Mouse (Mus musculus) cerebellum, postnatal 14 days (tissue): ENCODE measurements around the gene Pkmyt1.

Source experiments
- DNase-seq, 2 experiments: peaks; one replicate each; pipeline ENCODE4 v3.0.0; 2021; ENCODE audit warnings: mixed read lengths in 2 of 2

The Pkmyt1 gene

GRCm38 (mm10) chr17:23722376-23723125 lies 3.6 kb upstream of the Pkmyt1 start, which contains the start of gene 1520401A03Rik:
TSS of gene 1520401A03Rik (minus strand) at chr17:23722783.
- no peak for DNase-seq

GRCm38 (mm10) chr17:23725477-23725876 lies 659 bp upstream of the Pkmyt1 start:
- no peak for DNase-seq

DNA sequence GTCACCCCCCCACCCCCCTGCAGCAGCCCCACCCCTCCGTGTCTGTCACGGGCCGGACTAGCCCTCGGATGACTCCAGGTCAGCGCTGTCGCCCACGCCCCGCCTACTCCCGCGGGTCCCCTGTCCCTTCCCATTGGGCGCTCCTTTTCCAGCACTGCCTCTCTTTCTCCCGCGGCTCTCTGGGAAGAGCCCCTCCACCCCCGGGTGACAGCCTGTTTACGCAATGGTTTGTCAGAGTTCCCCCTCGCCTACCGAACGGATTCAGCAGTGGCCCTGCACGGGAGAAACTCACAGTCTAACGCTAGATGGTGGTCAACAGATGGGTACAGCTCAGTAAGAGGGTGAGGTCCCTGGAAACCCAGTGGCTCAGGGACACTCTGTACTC lies 614 bp downstream of the Pkmyt1 start:
- DNase-seq: peak; percentile 79 to 87

DNA sequence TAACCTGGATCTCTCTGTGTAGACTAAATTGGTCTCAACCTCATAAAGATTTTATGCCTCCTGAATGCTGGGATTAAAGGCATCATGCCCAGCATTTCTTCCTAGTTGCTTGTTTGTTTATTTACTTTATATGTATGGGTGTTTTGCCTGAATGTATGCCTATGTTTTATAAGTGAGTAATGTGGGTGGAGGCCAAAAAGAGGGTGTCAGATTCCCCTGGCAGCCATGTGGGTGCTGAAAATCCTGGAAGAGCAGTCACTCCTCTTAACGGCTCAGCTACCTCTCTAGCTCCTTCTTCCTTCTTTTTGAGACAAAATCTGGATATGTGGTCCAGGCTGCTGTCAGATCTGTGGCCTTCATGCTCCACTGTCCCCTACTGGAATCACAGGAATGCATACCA lies 4.3 kb downstream of the Pkmyt1 start:
- DNase-seq: no peak

GRCm38 (mm10) chr17:23734341-23734740 lies 8.2 kb downstream of the Pkmyt1 start:
- DNase-seq: no peak

GRCm38 (mm10) chr17:23737493-23738445 lies 11.6 kb downstream of the Pkmyt1 start:
- peak in 1 of 2 experiments; percentile 36 for DNase-seq

DNA sequence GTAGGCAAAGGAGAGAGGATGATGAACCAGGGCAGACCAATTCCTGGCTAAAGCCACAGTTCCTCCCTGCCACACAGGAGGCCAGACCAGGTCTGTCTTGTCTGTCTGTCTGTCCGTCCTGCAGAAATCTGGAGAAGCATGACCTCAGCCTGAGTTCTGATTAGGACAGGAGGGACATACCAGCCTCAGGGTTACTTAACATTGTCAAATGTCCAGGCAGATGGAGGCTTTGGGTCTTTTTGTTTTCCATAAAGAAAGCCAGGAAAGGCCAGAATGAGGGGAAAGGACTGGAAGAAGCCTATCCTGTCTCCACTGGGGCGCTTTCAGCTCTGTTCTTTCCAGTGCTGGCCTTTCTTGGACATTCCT lies 12.7 kb downstream of the Pkmyt1 start:
- no peak for DNase-seq

GRCm38 (mm10) chr17:23739202-23740135 lies 13.3 kb downstream of the Pkmyt1 start:
- DNase-seq: peak; percentile 40 to 50

DNA sequence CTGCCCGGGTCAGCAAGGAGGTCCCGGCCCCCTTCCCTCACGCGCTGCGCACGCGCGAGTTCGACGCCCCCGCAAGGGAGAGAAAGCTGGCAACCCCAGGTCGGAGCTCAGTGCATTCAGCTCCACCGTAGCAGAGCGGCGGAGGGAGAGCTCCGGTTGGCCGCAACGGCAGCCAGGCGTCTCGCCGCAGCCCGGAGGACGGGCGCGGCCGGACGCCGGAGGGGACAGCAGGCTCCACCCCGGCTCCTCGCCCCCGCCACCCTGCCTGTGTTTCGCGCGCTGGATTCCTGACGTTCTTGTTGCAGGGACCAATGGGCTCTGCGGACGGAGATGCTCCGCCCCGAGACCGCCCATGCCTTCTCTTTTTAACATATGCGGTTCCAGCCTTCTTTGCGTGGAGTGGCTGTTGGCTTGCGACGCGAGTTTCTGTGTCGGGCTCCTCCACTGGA lies 14.0 kb downstream of the Pkmyt1 start:
- peak; percentile 92 to 93 for DNase-seq

GRCm38 (mm10) chr17:23740598-23741021 lies 14.5 kb downstream of the Pkmyt1 start, which contains the start of gene Paqr4:
TSS of gene Paqr4 (minus strand) at chr17:23740867.
- DNase-seq: peak in 1 of 2 experiments; percentile 62

GRCm38 (mm10) chr17:23741359-23742209 lies 15.4 kb downstream of the Pkmyt1 start:
- no peak for DNase-seq

GRCm38 (mm10) chr17:23742210-23742793 lies 16.2 kb downstream of the Pkmyt1 start:
- DNase-seq: peak; percentile 41 to 55

DNA sequence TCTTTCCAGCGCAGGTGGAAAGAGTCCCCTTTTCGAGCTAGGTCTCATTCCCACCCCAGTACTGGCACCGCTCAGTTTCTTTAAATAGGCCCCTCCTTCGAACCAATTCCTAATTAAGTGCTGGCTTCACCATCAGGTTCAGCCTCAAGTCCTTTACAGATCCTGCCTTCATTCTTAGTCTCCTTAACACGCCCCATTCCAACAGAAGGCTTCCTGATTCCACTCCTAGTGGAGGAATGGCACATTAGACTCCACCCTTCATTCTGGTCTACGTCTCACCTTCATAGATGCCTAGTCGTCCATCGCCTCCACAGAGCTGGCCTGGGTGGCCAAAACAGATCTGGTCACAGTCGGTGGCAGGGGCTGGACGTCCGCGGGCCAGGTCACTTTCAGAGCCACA lies 16.8 kb downstream of the Pkmyt1 start:
- no peak for DNase-seq

DNA sequence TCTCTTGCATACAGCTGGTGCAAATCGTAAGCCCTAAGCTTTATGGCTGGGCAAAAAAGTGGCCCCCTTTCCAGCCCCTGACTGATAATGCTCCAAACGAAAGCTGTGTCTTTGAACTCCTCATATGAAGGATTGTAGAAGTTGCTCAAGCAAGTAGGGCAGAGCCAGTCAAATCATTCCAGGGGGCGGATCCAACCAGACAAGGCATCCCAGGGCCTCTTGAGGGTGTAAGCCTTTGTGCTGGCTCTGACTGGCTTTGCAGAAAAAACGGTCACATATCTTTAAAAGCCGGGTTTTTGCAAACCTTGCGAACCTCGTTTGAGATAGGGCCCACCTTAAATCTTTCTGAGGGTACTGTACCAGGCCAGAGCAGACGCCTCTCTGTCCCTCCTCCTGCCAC lies 17.9 kb downstream of the Pkmyt1 start:
- no peak for DNase-seq

DNA sequence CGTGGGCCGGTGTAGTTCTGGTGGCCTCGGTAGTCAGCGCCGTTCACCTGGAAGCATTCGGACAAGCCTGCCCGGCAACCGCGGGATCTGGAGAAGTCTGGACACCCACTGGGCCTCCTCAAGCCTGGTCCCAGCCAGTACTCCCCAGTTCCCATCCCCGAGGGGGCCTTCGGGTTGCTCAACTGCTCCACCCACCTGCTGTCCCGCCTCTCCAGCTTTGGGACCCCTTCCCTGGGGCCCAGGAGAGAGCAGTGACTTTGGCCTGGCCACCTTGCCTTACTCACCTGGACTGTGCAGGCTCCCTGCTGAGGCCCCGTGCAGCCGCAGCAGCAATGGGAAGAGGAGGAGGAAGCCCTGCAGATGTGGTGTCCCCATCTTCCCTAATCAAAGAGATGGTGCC lies 18.5 kb downstream of the Pkmyt1 start:
- DNase-seq: no peak

- DNase-seq: peak in 1 of 2 experiments; percentile 32
Measured at GRCm38 (mm10) chr17:23745301-23746251, 19.4 kb downstream of the Pkmyt1 start, which contains the start of gene Kremen2. TSS of gene Kremen2 (minus strand) at chr17:23745833.

DNA sequence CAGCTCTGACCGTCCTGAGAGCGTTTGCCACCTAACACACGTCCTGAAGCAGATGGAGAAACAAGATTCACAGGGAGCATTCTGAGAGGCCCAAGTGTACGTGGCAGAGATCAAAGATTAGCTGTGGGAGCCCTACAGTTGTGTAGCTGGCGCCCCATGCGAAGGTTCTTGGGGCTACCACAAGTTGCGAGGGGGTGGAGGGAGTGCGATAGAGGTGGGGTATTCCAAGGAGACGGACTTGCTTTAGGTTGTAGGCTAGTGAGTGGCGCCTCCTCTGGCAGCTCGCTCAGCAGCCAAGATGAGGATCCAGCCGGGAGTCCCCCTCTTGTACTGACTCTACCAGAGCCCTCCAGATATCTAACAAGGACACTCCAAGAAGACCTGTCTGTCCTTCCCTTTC lies 20.2 kb downstream of the Pkmyt1 start:
- no peak for DNase-seq

- DNase-seq: no peak
Measured at GRCm38 (mm10) chr17:23746767-23747166, 20.6 kb downstream of the Pkmyt1 start.

- no peak for DNase-seq
Measured at GRCm38 (mm10) chr17:23747471-23747870, 21.3 kb downstream of the Pkmyt1 start.

DNA sequence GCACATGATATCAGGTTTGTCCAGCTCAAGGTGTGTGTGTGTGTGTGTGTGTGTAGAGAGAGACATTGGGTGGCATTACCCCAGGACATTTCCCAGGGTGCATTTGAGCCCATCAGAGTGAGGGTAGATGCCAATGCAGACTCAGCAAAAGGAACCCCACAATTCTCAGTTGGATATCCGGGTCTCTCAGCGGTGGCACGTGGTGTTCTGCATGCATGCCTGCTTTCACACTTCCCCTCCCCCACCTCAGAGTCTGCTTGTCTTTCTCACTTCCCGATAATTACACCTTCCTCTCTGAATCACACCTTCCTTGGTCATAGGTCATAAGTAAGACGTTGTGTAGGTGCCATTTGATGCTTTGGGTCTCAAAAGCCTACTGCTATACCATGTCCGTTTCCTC lies 21.9 kb downstream of the Pkmyt1 start:
- no peak for DNase-seq
